Mouse (Mus musculus) ovary, postnatal 36 days (tissue): ENCODE measurements around the gene Robo4.
A peak's percentile ranks its signal among the peaks of the same experiment; 100 is the strongest.

ENCODE experiments used
- DNase-seq: peaks from one replicate; pipeline ENCODE4 v3.0.0; 2022; ENCODE audit warnings: low spot score, mixed read lengths

Robo4 gene

DNA sequence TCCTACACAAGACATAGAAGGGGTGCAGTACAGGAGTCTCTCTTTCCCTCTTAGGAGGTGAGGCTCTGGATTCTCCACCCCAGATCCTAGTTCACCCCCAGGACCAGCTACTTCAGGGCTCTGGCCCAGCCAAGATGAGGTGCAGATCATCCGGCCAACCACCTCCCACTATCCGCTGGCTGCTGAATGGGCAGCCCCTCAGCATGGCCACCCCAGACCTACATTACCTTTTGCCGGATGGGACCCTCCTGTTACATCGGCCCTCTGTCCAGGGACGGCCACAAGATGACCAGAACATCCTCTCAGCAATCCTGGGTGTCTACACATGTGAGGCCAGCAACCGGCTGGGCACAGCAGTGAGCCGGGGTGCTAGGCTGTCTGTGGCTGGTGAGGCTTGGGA is 804 bp downstream of the Robo4 start:
- no peak for DNase-seq

DNA sequence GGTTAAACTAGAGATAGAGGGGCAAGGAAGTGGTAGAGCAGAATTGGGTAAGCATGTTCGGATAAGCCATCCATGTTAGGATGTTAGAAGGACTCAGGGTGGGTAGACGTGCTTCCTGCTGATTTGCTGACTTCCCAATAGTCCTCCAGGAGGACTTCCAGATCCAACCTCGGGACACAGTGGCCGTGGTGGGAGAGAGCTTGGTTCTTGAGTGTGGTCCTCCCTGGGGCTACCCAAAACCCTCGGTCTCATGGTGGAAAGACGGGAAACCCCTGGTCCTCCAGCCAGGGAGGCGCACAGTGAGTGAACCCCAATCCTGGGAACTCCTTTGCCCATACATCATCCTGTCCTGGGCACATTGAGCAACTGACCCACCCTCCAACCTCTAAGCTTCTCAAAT is 1.3 kb downstream of the Robo4 start:
- DNase-seq: no peak

DNA sequence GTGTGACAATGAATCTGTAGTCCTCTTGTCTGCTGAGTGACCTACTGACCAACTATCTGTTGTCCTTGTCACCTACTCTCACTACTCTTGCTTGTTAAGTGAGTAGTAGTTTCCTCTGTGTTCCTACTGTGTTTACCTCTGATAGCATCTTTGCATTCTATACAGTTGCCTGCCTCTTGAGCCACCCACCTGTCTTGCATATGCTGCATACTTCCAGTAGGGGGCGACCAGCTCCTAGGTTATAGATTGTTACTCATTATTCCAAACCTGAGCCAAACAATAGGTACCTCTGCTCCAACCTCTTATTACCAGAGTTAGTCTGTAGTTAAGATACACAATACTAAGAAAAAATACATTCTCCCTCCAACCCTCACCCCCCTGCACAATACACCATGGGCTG is 4.7 kb downstream of the Robo4 start:
- DNase-seq: no peak

GRCm38 (mm10) chr9:37407850-37408502 is 6.3 kb downstream of the Robo4 start:
- peak; percentile 27 for DNase-seq

- no peak for DNase-seq
These were observed 8.2 kb downstream of the Robo4 start for GRCm38 (mm10) chr9:37409698-37410445.

- no peak for DNase-seq
These were observed 11.3 kb downstream of the Robo4 start for GRCm38 (mm10) chr9:37412989-37413388.

DNA sequence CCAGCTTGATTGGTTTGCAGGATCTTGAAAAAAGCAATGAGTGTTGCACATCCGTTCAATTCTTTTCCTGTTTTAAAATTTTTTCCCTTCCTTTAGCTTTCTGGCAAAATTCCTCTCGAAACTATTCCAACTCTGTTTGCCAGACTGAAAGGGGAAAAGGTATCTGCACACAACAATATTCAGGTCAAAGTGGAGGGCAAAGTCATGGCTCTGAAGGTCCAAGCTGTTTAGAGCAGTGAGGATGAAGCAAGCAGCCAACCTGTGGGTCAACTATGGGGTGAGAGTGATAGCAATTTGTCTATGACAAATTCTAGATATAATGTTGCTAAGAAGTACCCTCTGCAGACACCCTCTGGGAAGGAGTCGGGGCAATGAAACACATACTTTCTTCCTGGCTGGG is 13.0 kb downstream of the Robo4 start:
- DNase-seq: no peak

DNA sequence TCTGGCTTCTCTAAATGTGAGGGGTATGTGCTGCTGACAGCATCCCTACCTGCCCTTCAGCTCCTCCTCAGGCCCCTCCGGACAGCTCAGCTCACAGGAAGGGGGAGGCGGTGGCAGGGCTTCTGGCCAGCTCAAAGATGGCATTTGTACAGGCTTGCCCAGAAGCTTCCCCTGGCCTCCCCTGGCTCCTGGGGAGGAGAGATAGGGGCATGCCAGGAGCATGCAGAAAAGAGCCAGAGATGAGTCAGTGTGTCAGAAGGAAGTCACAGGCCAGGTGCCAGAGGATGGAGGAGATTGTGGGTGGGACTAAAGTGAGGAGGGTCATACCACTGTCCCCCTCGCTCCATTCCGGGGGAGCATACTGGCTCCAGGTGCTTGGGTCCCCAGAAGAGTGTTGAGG is 17.1 kb downstream of the Robo4 start:
- no peak for DNase-seq

- DNase-seq: peak; percentile 86
These were observed 19.0 kb downstream of the Robo4 start for GRCm38 (mm10) chr9:37420676-37421075.

- peak; percentile 48 for DNase-seq
These were observed 19.5 kb downstream of the Robo4 start for GRCm38 (mm10) chr9:37421239-37421638.

GRCm38 (mm10) chr9:37429326-37429725 is 27.6 kb downstream of the Robo4 start:
- no peak for DNase-seq

- peak; percentile 81 for DNase-seq
These were observed 28.9 kb downstream of the Robo4 start for GRCm38 (mm10) chr9:37430582-37430981.

- peak; percentile 53 for DNase-seq
These were observed 30.4 kb downstream of the Robo4 start for GRCm38 (mm10) chr9:37432026-37432666.

- no peak for DNase-seq
These were observed 31.2 kb downstream of the Robo4 start, which contains the start of gene Robo3 for GRCm38 (mm10) chr9:37432720-37433421. Robo3 (minus strand) TSS chr9:37433246.

GRCm38 (mm10) chr9:37433823-37434560 is 32.3 kb downstream of the Robo4 start:
- no peak for DNase-seq

GRCm38 (mm10) chr9:37434932-37435331 is 33.2 kb downstream of the Robo4 start:
- no peak for DNase-seq

DNA sequence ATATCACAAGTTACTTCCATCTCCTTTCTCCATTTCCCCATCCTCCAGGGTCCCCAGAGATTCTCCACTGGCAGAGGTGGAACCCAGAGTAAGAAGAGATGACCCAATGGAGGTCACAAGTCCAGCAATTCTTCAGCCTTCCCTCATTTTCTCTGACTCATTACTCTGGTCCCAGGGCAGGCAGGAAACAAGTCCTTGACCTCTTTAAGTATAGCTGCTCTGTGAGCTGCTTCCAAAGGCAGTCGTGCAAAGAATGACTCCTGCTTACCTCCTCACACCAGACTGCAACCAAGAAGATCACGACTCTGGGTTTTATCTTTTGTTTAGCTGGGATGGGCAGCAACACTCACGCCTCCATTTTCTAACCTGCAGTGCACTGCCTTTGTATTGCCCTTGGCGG is 33.9 kb downstream of the Robo4 start:
- DNase-seq: no peak

GRCm38 (mm10) chr9:37437772-37438735 is 36.4 kb downstream of the Robo4 start:
- no peak for DNase-seq

DNA sequence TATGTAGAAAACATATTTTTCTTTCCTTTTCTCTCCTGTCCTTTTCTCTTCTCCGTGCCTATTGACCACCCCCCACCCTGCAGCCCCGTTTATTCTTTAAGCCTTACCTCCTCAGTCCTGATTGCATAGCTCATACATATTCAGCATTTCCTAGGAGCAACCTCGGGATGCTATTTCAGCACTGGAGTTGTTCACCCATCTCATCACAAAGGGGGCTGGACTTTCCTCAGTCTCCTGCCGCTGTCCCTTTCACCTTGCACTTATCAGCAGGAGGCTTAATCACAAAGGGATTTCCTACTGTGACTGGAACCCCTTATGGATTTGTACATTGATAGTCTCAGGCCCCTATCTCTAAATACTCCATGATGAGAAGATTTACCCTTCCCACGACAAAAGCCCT is 50.7 kb downstream of the Robo4 start:
- no peak for DNase-seq

DNA sequence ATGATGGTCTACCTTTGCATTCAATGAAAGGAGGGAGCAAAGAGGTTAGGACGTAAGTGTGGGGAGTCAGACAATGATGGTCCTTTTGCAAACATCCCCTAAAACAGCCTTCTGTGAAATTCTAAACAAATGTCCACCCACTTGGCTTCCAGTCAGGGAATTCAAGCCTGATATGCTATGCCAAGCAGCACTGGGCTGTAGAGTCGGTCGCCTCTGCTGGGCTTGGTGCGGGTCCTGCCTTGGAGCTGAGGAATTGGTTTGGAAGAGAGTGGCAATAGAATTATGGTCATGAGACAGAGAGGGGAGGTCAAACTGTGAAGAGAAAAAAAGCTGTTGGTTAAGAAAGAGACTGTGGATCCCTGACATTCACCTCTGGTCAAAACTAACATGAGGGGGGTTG is 51.6 kb downstream of the Robo4 start:
- DNase-seq: no peak
